Comparison of ENCODE assay signal across 17 mouse cellular contexts in the genomic region with DNA sequence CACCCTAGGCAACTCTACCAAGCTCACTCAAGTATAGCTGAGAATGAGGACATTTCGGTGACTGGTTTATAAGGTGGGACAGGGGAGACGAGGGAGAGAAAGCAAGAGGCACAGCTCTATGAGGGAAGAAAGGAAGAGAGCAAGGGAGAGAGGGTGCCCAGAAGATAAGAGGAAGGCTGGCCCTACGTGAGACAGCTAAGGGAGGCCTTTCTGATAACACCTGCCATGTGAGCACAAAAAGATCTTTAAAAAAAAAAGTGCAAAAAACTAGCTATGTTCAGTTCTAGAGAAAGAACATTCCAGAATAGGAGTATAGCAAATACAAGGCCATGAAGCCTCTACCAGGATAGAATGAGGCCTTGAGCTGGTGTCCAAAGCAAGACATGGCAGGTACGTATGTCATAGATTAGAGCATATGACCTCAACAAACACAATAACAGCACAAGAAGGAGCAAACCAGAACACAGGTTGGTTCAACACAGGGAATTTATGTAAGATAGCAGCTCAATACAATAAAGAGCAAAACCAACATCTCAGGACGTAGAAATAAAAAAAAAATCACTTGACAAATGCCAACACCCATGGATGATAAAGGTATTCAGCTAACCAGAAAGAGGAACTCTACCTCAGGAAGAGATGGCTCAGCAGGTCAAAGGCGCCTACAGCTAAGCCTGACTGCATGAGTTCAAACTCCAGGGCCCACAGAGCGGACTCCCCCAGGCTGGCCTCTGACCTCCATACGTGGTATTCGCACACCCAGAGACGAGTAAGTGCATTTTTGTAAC. TPM values are rescaled to one million over a fixed set of nuclear protein-coding genes. Genes with fewer than 3 reads are reported as not detected.
DNase-seq lines count a peak whose midpoint lies in the region; ATAC-seq and TF ChIP-seq lines count a peak whose summit lies in the region.
"Had no signal": no experiment of that assay in that cellular context is flagged by ENCODE, and none has a peak within 500 bp of the region (broad histone marks: within the 10 kb centered on the region; RNA-seq: fewer than 3 reads in every experiment).

No protein-coding gene starts in this region.

- 74% methylated on average over 10 of the region's 10 CpGs for WGBS in heart, embryonic 12.5 days
- WGBS in liver, embryonic 15.5 days (ENCODE audit: insufficient replicate concordance), result 47% methylated on average over 10 of the region's 10 CpGs

- H3K27ac ChIP-seq in heart, embryonic 12.5 days (ENCODE audit: poor library complexity, severe bottlenecking), result peak overlapping the region; percentile 25
- peak overlapping the region; percentile 93 for H3K27ac ChIP-seq in liver, embryonic 15.5 days (replicated peaks)
- H3K27ac ChIP-seq: forebrain, embryonic 15.5 days; heart, adult 2 months had no signal

- no peaks in the 10 kb centered on the region for H3K9me3 ChIP-seq in heart, embryonic 12.5 days (replicated peaks)
- no peaks in the 10 kb centered on the region for H3K9me3 ChIP-seq in G1E (replicated peaks)
- no peaks in the 10 kb centered on the region for H3K9me3 ChIP-seq in liver, embryonic 15.5 days (replicated peaks)
- H3K9me3 ChIP-seq: forebrain, embryonic 15.5 days had no signal

- H3K4me1 ChIP-seq in heart, embryonic 12.5 days (replicated peaks), result peaks cover 46% of the 10 kb centered on the region
- H3K4me1 ChIP-seq in G1E (ENCODE audit: insufficient read depth, low read depth, low read length), result peaks cover 89% of the 10 kb centered on the region
- peaks cover 81% of the 10 kb centered on the region for H3K4me1 ChIP-seq in liver, embryonic 15.5 days (replicated peaks)

- TF ChIP-seq CTCF in G1E (IDR thresholded peaks at IDR 0.05; ENCODE audit: low read depth, low read length), result no peak

- 0 out of 2 replicates have a peak overlapping the region, but pooled peaks have one; percentile 7 for H3K4me2 ChIP-seq in heart, embryonic 12.5 days
- peak overlapping the region; percentile 62 for H3K4me2 ChIP-seq in liver, embryonic 15.5 days
- H3K4me2 ChIP-seq: forebrain, embryonic 15.5 days had no signal

- no peak for DNase-seq in heart, postnatal 14 days
- DNase-seq in G1E (ENCODE audit: low spot score), result peak; percentile 39
- DNase-seq in adrenal gland, postnatal 25 days, result no peak
- no peak for DNase-seq in gastrocnemius, adult 8-10 months (ENCODE audit: low spot score in 2 of 2)
- no peak for DNase-seq in natural killer cell, adult 2 months (ENCODE audit: low spot score in 2 of 2)
- DNase-seq: adrenal gland, adult 8-10 months; B cell, adult 2 months; cerebellum, adult 9-11 months; embryo, embryonic 11 days; heart, adult 2 months; lung, postnatal 14 days; midbrain, embryonic 14.5 days; thymus, postnatal 36 days had no signal

- ATAC-seq in heart, embryonic 12.5 days (ENCODE audit: insufficient number of reproducible peaks, low FRiP score), result no peak
- no peak for ATAC-seq in G1E (ENCODE audit: extremely low read depth, insufficient number of reproducible peaks, low FRiP score, poor library complexity, severe bottlenecking)
- ATAC-seq in erythroid progenitor cell, adult 5-6 weeks (replicated peaks; ENCODE audit: low FRiP score, poor library complexity, severe bottlenecking), result peak; percentile 70
- peak; percentile 75 for ATAC-seq in liver, embryonic 15.5 days (ENCODE audit: insufficient read depth)
- ATAC-seq: forebrain, embryonic 15.5 days had no signal

- H3K27me3 ChIP-seq in heart, embryonic 12.5 days (replicated peaks), result no peaks in the 10 kb centered on the region
- H3K27me3 ChIP-seq in G1E (ENCODE audit: insufficient read depth, low read length), result no peaks in the 10 kb centered on the region
- no peaks in the 10 kb centered on the region for H3K27me3 ChIP-seq in liver, embryonic 15.5 days
- H3K27me3 ChIP-seq: forebrain, embryonic 15.5 days had no signal

- peaks cover 42% of the 10 kb centered on the region for H3K36me3 ChIP-seq in heart, embryonic 12.5 days
- H3K36me3 ChIP-seq in G1E (replicated peaks), result peaks cover 73% of the 10 kb centered on the region
- peaks cover 38% of the 10 kb centered on the region for H3K36me3 ChIP-seq in liver, embryonic 15.5 days (replicated peaks)

- intact Hi-C loops in heart, postnatal 14 days (cut with DNase I), result no loop called here

- no peak overlapping the region for H3K9ac ChIP-seq in heart, embryonic 12.5 days
- peak overlapping the region; percentile 32 for H3K9ac ChIP-seq in liver, embryonic 15.5 days
- H3K9ac ChIP-seq: forebrain, embryonic 15.5 days had no signal

- H3K4me3 ChIP-seq in heart, embryonic 12.5 days, result no peak overlapping the region
- H3K4me3 ChIP-seq in G1E (ENCODE audit: low read depth, low read length), result peak overlapping the region; percentile 30; the same call in 1 of the 2 replicates
- H3K4me3 ChIP-seq in liver, embryonic 15.5 days (replicated peaks), result peak overlapping the region; percentile 14; the same call in 1 of the 2 replicates
- H3K4me3 ChIP-seq: forebrain, embryonic 15.5 days; heart, adult 2 months had no signal

RNA-seq across cellular contexts. Expression of gene Xpnpep1, which starts 6.7 kb away (rescaled TPM):
- polyA plus RNA-seq in heart, embryonic 12.5 days (2016; fragmentation: Nextera tagmentation; extraction: Ambion mirVana), result 191 TPM in 2 replicates
- 100 to 1,000 TPM in 1 of 2 experiments, 10 to 100 TPM in 1; 93.8 to 105 TPM for total RNA-seq in heart, postnatal 14 days (2021)
- total RNA-seq in G1E (2014; fragmentation: Nextera tagmentation), result 177 and 180 TPM in 2 replicates
- 308 and 385 TPM in 2 replicates for total RNA-seq in G1E (2017)
- polyA plus RNA-seq in G1E (2012), result 135 and 219 TPM in 2 replicates
- total RNA-seq in erythroid progenitor cell, adult 5-6 weeks (2015; ENCODE audit: low replicate concordance), result 36.4 and 45.7 TPM in 2 replicates
- total RNA-seq in erythroid progenitor cell, adult 5-6 weeks (2017; ENCODE audit: low replicate concordance), result 27.3 and 49.2 TPM in 2 replicates
- 83.4 and 87.2 TPM in 2 replicates for polyA plus RNA-seq in liver, embryonic 15.5 days (2015; fragmentation: Nextera tagmentation; extraction: Ambion mirVana)
- total RNA-seq in adrenal gland, postnatal 25 days (2021), result 85.6 and 98.2 TPM in 2 replicates
- 10 to 100 TPM; 37.7 to 45.2 (median 39.7) TPM for total RNA-seq in gastrocnemius, adult 8-10 months (2022)

Comparison
In these comparisons a context has a peak if more than half of its experiments do, and no peak if none do; other contexts are left out.
1. ATAC-seq: peak in erythroid progenitor cell, adult 5-6 weeks (single experiment) and liver, embryonic 15.5 days (single experiment); none in heart, embryonic 12.5 days (single experiment) and G1E (single experiment).